Mouse (Mus musculus) stomach, postnatal 0 days (tissue): ENCODE measurements around the gene Ddc. TPM values are rescaled to one million over a fixed set of nuclear protein-coding genes. Genes with fewer than 3 reads are reported as not detected.
A peak's percentile ranks its signal among the peaks of the same experiment; 100 is the strongest.

Experiments
- ATAC-seq: fragments of 200-750 bp; cut with Nextera tagmentation; 2 replicates; pipeline ENCODE4 v1.8.0; 2017; ENCODE audit not compliant: low FRiP score, low TSS enrichment
- DNase-seq: peaks from one replicate; pipeline ENCODE4 v3.0.0-alpha.2; 2016; ENCODE audit warnings: low spot score
- H3K27ac ChIP-seq: fragments of 300-500 bp; sonication (generic); replicated peaks from 2 replicates; pipeline ENCODE4 v1.5.1; 2014; ENCODE audit warnings: mild to moderate bottlenecking, control low read depth
- H3K27me3 ChIP-seq: fragments of 300-500 bp; sonication (generic); 2 replicates; pipeline ENCODE4 v1.6.1; 2014; ENCODE audit warnings: low read length; ENCODE audit not compliant: control insufficient read depth, insufficient read depth
- H3K36me3 ChIP-seq: fragments of 300-500 bp; sonication (generic); 2 replicates; pipeline ENCODE4 v1.6.1; 2014; ENCODE audit warnings: low read length, mixed read lengths; ENCODE audit not compliant: control insufficient read depth, insufficient read depth
- H3K4me1 ChIP-seq: fragments of 300-500 bp; sonication (generic); replicated peaks from 2 replicates; pipeline ENCODE4 v1.6.1; 2014; ENCODE audit warnings: antibody characterized with exemption; ENCODE audit not compliant: control insufficient read depth, insufficient read depth
- H3K4me2 ChIP-seq: fragments of 300-500 bp; sonication (generic); replicated peaks from 2 replicates; pipeline ENCODE4 v1.6.1; 2014; ENCODE audit warnings: low read depth, mild to moderate bottlenecking, control low read depth, moderate library complexity
- H3K4me3 ChIP-seq: fragments of 300-500 bp; sonication (generic); 2 replicates; pipeline ENCODE4 v1.5.1; 2014; ENCODE audit warnings: low read depth, low read length, control low read depth
- H3K9ac ChIP-seq: fragments of 300-500 bp; sonication (generic); 2 replicates; pipeline ENCODE4 v1.6.1; 2014; ENCODE audit warnings: mild to moderate bottlenecking, low read length, control low read depth, mixed read lengths
- H3K9me3 ChIP-seq: fragments of 300-500 bp; sonication (generic); 2 replicates; pipeline ENCODE4 v1.6.1; 2016; ENCODE audit warnings: low read length; ENCODE audit not compliant: control insufficient read depth
- CTCF ChIP-seq: IDR thresholded peaks from 2 replicates; pipeline ENCODE4 v1.5.1; 2016; ENCODE audit warnings: antibody characterized with exemption, low read depth, mild to moderate bottlenecking, moderate library complexity
- EP300 ChIP-seq: optimal IDR thresholded peaks from 2 replicates; pipeline ENCODE3; 2016; ENCODE audit warnings: antibody characterized with exemption
- WGBS: fragments of 180-500 bp; shearing (Covaris S2); extraction: QIAGEN DNeasy Blood & Tissue Kit; methylation state at CpG from one replicate; pipeline ENCODE4 v1.1.7; 2014; 5-methylcytosine and 5-hydroxymethylcytosine counted together
- polyA plus RNA-seq: library from polyadenylated mRNA; unstranded; fragments of >200 nt; fragmentation: Nextera tagmentation; extraction: Ambion mirVana; gene quantifications from 2 replicates; pipeline ENCODE4 v1.2.1, GENCODE M21; 2015

Gene Ddc
- polyA plus RNA-seq, 1 experiment from 2014 or later: 24.1 TPM

DNA sequence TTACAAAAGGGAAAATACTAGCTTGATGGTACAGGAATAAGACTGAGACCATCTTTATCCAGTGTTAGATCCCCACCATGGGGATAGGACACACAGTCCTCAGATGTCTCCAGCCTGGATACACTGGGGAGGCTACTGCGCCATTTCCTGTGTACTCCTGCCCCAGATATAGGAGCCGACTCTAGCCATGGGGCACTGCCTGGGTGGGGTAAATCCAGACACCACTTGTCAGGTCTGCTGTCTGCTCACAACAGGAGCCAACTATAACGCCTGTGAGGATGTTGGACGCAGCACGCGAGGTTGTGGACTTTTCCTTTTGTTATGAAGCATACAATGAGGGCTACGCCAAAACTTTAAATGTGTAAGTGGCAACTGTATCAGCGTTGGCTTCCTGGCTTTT lies 36.9 kb upstream of the Ddc start:
- H3K36me3 ChIP-seq: no peaks in the 10 kb centered on the region
- H3K27ac ChIP-seq: no peak overlapping the region
- ATAC-seq: no peak
- H3K27me3 ChIP-seq: no peaks in the 10 kb centered on the region
- H3K9me3 ChIP-seq: no peaks in the 10 kb centered on the region
- no peak overlapping the region for H3K4me3 ChIP-seq
- DNase-seq: no peak
- no peak overlapping the region for H3K4me2 ChIP-seq
- WGBS: 72% methylated on average over 8 of the region's 8 CpGs
- no peaks in the 10 kb centered on the region for H3K4me1 ChIP-seq
- H3K9ac ChIP-seq: no peak overlapping the region
- no peak for TF ChIP-seq EP300
- no peak for TF ChIP-seq CTCF

DNA sequence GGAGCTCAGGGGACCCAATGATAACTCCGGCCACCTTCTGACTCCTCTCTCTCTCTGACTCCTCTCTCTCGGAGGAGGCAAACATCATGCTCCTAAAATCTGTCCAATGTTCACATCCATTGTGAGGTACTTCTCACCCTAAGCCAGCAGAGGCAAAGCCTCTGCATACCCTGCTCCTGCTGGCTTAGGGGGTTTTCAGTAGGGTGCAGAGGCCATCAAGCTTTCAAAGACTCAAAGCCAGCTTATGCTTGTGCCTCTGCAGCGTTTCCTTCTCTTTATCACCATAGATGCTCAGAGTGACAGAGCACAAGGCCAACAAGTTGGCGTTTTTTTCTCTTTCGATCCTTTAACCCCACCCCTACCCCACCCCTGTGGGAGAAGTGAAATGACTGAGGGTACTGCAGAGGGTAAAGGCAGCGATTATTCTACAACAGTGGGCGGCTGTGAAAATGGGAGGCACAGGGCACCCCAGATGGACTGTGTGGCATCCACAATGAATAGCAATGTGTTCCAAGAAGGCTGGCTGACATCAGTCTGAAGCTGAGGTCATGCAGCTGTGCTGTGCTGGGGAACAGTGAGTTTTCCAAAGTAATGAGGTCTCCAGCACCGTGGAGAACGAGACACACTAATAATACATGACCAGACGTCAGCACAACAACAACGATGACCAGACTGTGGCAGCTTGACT lies 34.3 kb upstream of the Ddc start:
- Histone ChIP-seq H3K9ac (no peak overlapping the region), H3K27me3 (no peaks in the 10 kb centered on the region), H3K4me1 (no peaks in the 10 kb centered on the region), H3K36me3 (no peaks in the 10 kb centered on the region), H3K27ac (no peak overlapping the region), H3K4me3 (no peak overlapping the region), H3K9me3 (no peaks in the 10 kb centered on the region), H3K4me2 (no peak overlapping the region)
- 54% methylated on average over 11 of the region's 11 CpGs for WGBS
- no peak for TF ChIP-seq EP300
- TF ChIP-seq CTCF: no peak
- ATAC-seq (peak; percentile 43; the same call in 1 of the 2 replicates), DNase-seq (no peak)

DNA sequence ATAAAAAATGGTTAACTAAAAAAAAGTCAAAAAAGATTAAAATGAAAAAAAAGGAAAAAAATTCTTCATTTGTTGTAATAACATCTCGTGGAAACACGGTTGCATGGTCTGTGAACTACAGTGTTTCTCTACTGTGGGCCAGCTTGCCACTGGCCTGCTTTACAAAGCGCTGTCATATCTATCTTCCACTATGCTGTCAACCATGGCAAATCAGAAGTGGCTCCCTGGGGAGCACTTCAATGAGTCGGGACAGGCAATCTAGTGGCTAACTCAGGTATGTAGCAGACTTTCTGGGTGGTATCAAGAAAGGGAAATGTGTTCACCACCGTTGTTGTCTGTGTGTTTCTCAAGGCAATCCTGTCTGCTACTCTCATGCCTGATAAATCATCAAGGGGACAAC lies 33.7 kb upstream of the Ddc start:
- H3K27ac ChIP-seq: no peak overlapping the region
- 74% methylated on average over 5 of the region's 5 CpGs for WGBS
- no peak for ATAC-seq

DNA sequence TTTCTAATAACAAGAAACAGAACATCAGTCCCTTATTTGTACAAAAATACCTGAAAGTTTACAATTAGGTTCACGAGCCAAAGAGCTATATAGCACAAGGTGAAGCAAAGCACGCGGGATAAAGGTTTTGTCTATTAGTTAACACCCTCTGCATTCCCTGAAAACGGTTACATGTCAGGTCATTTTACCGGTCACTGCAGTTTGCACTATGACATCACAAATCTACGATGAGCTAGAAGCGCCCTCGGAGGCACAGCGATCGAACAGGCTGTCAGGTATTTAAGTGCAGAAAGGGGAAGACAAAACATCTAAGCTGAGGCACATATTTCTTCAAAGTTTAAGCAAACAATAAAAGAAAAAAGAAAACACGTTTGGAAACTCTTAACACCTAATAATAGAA lies 32.6 kb upstream of the Ddc start:
- Histone ChIP-seq H3K4me1 (no peaks in the 10 kb centered on the region), H3K4me2 (no peak overlapping the region), H3K27me3 (no peaks in the 10 kb centered on the region), H3K4me3 (no peak overlapping the region), H3K36me3 (no peaks in the 10 kb centered on the region), H3K9me3 (no peaks in the 10 kb centered on the region), H3K9ac (no peak overlapping the region), H3K27ac (no peak overlapping the region)
- 72% methylated on average over 11 of the region's 11 CpGs for WGBS
- ATAC-seq: no peak
- no peak for TF ChIP-seq CTCF
- TF ChIP-seq EP300: no peak
- no peak for DNase-seq

More for the DNA sequence above, 33.7 kb upstream of the Ddc start:
- Histone ChIP-seq H3K4me1 (no peaks in the 10 kb centered on the region), H3K36me3 (no peaks in the 10 kb centered on the region), H3K4me3 (no peak overlapping the region), H3K9ac (no peak overlapping the region), H3K27me3 (no peaks in the 10 kb centered on the region), H3K4me2 (no peak overlapping the region), H3K9me3 (no peaks in the 10 kb centered on the region)
- TF ChIP-seq EP300 (no peak), CTCF (no peak)
- DNase-seq: no peak

DNA sequence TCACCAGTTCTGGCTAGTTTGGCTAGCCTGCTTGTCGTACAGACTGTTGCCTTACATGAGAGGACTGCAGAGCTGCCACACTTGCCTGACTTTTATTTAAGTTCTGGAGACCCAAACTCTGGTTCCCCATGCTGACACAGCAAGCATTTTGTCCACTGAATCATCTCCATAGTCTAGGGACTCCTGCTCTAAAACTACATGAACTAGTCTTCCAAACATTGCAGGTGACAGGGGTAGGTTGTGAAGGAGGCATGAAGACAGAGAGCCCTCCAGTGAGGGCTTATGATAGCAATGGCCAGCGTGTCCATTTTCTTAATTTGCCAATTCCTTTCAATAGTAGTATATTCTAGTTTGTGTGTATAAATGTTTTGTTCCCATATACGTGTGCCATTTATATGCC lies 31.1 kb upstream of the Ddc start:
- no peak for ATAC-seq
- Histone ChIP-seq H3K4me2 (no peak overlapping the region), H3K4me3 (no peak overlapping the region), H3K9me3 (no peaks in the 10 kb centered on the region), H3K36me3 (no peaks in the 10 kb centered on the region), H3K27me3 (no peaks in the 10 kb centered on the region), H3K27ac (no peak overlapping the region), H3K9ac (no peak overlapping the region), H3K4me1 (no peaks in the 10 kb centered on the region)
- 87% methylated on average over 3 of the region's 3 CpGs for WGBS
- TF ChIP-seq EP300 (no peak), CTCF (no peak)
- DNase-seq: no peak

DNA sequence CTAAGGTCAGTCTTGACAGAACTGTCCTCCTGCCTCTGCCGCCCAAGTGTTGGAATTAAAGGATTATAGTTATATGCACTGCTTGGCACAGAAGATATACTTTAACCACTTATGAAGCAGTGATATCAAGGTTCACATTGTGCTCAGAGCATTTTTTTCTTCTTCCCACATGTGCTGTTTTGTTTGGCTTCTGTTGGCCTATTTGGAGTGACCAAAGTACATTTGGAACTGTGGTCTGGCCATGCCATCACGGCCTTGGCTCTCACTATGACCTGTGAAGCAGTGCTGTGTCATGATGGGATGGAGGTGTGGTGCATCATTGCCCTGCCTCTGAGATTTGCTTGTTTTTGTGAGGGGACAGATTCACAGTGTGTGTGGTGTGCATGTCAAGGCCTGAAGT lies 30.6 kb upstream of the Ddc start:
- Histone ChIP-seq H3K27me3 (no peaks in the 10 kb centered on the region), H3K4me1 (no peaks in the 10 kb centered on the region), H3K27ac (no peak overlapping the region), H3K4me2 (no peak overlapping the region), H3K36me3 (no peaks in the 10 kb centered on the region), H3K9ac (no peak overlapping the region), H3K9me3 (no peaks in the 10 kb centered on the region), H3K4me3 (no peak overlapping the region)
- 75% methylated on average over 2 of the region's 2 CpGs for WGBS
- DNase-seq: no peak
- no peak for ATAC-seq
- TF ChIP-seq CTCF: no peak
- TF ChIP-seq EP300: no peak
